Mouse (Mus musculus) ES-E14 (cell line): ENCODE measurements around the gene Ccnd3.

Experiments
- CHD2 ChIP-seq: IDR thresholded peaks from 2 replicates; pipeline ENCODE4 v1.6.1; 2014; ENCODE audit warnings: mild to moderate bottlenecking, low read depth, low read length, inconsistent platforms
- HCFC1 ChIP-seq: IDR thresholded peaks from 2 replicates; pipeline ENCODE4 v1.6.1; 2012; ENCODE audit warnings: low read length, inconsistent platforms, borderline replicate concordance; ENCODE audit not compliant: insufficient read depth
- MAFK ChIP-seq: IDR thresholded peaks from 2 replicates; pipeline ENCODE4 v1.6.1; 2014; ENCODE audit warnings: mild to moderate bottlenecking, low read depth, low read length, inconsistent platforms; ENCODE audit not compliant: insufficient read depth
- ZC3H11A ChIP-seq: IDR thresholded peaks from 2 replicates; pipeline ENCODE4 v1.6.1; 2012; ENCODE audit warnings: low read depth, mild to moderate bottlenecking, inconsistent platforms, low read length, borderline replicate concordance
- ZNF384 ChIP-seq: IDR thresholded peaks from 2 replicates; pipeline ENCODE4 v1.6.1; 2012; ENCODE audit warnings: low read depth, low read length, inconsistent platforms

- TF ChIP-seq MAFK (no peak), ZNF384 (no peak), ZC3H11A (no peak), HCFC1 (no peak), CHD2 (no peak)
Observed at GRCm38 (mm10) chr17:47596839-47597164, 92.0 kb downstream of the Ccnd3 start.
